ENCODE assay signal across 9 mouse cellular contexts in the genomic region with DNA sequence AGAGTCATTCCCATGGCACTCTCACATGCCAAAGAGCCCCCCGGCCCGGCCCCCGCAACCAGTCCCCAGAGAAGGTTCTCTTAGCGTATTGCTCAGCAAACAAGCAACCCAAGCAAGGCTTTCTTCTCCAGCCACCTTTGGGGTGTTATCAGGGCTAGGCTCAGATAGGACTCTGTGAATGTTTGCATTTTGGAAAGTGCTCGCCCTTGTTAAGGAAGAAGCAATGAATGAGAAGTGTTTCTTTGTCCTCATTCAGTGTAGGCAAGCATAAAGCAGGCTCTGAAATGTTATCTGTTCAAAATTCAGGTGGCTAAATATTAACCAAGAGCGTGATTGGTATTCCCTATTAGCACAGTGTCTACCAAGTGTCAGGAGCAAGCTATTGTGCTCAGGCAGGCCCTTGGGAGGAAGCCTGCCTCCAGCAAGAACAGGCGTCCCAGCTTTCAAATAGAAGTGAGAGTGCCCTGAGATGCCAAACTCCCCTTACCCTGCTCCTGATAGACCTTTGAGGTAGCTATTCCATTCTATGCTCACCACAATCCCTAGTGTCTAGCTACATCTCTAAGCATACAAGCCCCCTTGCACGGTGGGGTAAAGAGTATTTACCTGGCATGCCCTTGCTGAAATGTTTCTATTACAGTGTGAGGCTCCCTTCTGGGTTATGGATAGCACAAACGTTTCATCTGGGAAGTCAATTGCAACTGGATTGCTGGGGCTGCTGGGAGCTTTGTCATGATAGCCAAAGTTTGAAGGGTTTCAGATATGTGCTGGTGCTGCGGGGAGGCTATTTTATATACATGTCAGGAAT.
A peak's percentile ranks its signal among the peaks of the same experiment; 100 is the strongest.
DNase-seq lines count a peak whose midpoint lies in the region; ATAC-seq and TF ChIP-seq lines count a peak whose summit lies in the region.
"Had no signal": no experiment of that assay in that cellular context is flagged by ENCODE, and none has a peak within 500 bp of the region (broad histone marks: within the 10 kb centered on the region; RNA-seq: fewer than 3 reads in every experiment).

No protein-coding gene starts in this region.

- H3K79me2 ChIP-seq in heart, adult 2 months (replicated peaks; ENCODE audit: control insufficient read depth, insufficient read depth, low read length), result no peaks in the 10 kb centered on the region

- intact Hi-C loops in heart, adult 2 months (cut with DNase I), result loop anchor here (2.0 to 5.0 kb wide), 2 partner anchors 82 to 276 kb away; no protein-coding TSS in a partner anchor
- intact Hi-C loops in heart, postnatal 10 days (cut with DNase I), result loop anchor here (5.0 to 10.0 kb wide), 2 partner anchors 186 to 274 kb away; no protein-coding TSS in a partner anchor
- intact Hi-C loops in left cerebral cortex, postnatal 25 days (cut with DNase I), result no loop called here

- peaks cover 17% of the 10 kb centered on the region; the same call in 1 of the 2 replicates for H3K36me3 ChIP-seq in heart, adult 2 months (ENCODE audit: control insufficient read depth, insufficient read depth, low read length)
- no peaks in the 10 kb centered on the region for H3K36me3 ChIP-seq in embryonic facial prominence, embryonic 14.5 days (ENCODE audit: control insufficient read depth, insufficient read depth, low read length)
- H3K36me3 ChIP-seq in liver, embryonic 13.5 days, result no peaks in the 10 kb centered on the region

- DNase-seq in heart, adult 2 months, result peak in 1 of 2 experiments; percentile 30
- no peak for DNase-seq in heart, postnatal 10 days
- peak; percentile 6 for DNase-seq in kidney, postnatal 10 days
- DNase-seq in kidney, postnatal 25 days, result no peak
- DNase-seq in embryonic facial prominence, embryonic 14.5 days (ENCODE audit: low spot score), result no peak
- no peak for DNase-seq in liver, embryonic 13.5 days
- DNase-seq in left cerebral cortex, postnatal 25 days (ENCODE audit: low spot score in 2 of 2), result no peak
- DNase-seq in cerebellum, adult 11-12 months, result no peak
- DNase-seq: right cerebral cortex, postnatal 25 days had no signal

- no peak for TF ChIP-seq CTCF in heart, adult 2 months (IDR thresholded peaks at IDR 0.05)

- 49% methylated on average over 10 of the region's 10 CpGs for WGBS in heart, adult 2 months
- 67% methylated on average over 10 of the region's 10 CpGs for WGBS in embryonic facial prominence, embryonic 14.5 days
- WGBS in liver, embryonic 13.5 days (ENCODE audit: insufficient replicate concordance), result 49% methylated on average over 10 of the region's 10 CpGs

- H3K4me3 ChIP-seq in heart, adult 2 months, result no peak overlapping the region
- H3K4me3 ChIP-seq in embryonic facial prominence, embryonic 14.5 days (ENCODE audit: low read depth, low read length), result no peak overlapping the region
- no peak overlapping the region for H3K4me3 ChIP-seq in liver, embryonic 13.5 days (replicated peaks)

- no peak for TF ChIP-seq POLR2A in heart, adult 2 months (IDR thresholded peaks at IDR 0.05; ENCODE audit: insufficient read depth, low read depth, low read length)

- H3K9me3 ChIP-seq in embryonic facial prominence, embryonic 14.5 days (ENCODE audit: control insufficient read depth, low read length), result no peaks in the 10 kb centered on the region
- H3K9me3 ChIP-seq in liver, embryonic 13.5 days (replicated peaks), result no peaks in the 10 kb centered on the region

- no peaks in the 10 kb centered on the region for H3K27me3 ChIP-seq in heart, adult 2 months (ENCODE audit: control insufficient read depth, insufficient read depth, low read length)
- no peaks in the 10 kb centered on the region for H3K27me3 ChIP-seq in embryonic facial prominence, embryonic 14.5 days (replicated peaks; ENCODE audit: control insufficient read depth, insufficient read depth, low read length)
- no peaks in the 10 kb centered on the region for H3K27me3 ChIP-seq in liver, embryonic 13.5 days

- H3K27ac ChIP-seq in heart, adult 2 months, result peak overlapping the region; percentile 94
- peak overlapping the region; percentile 71; the same call in 1 of the 2 replicates for H3K27ac ChIP-seq in embryonic facial prominence, embryonic 14.5 days (replicated peaks; ENCODE audit: low read depth, low read length)
- peak overlapping the region; percentile 59; the same call in 1 of the 2 replicates for H3K27ac ChIP-seq in liver, embryonic 13.5 days

- TF ChIP-seq EP300 in heart, adult 2 months (IDR thresholded peaks at IDR 0.05; ENCODE audit: insufficient read depth, low read depth, low read length), result no peak

- H3K4me1 ChIP-seq in heart, adult 2 months (ENCODE audit: control insufficient read depth, insufficient read depth, low read length), result peaks cover 60% of the 10 kb centered on the region
- peaks cover 30% of the 10 kb centered on the region for H3K4me1 ChIP-seq in embryonic facial prominence, embryonic 14.5 days (ENCODE audit: control insufficient read depth, insufficient read depth, low read length)
- peaks cover 90% of the 10 kb centered on the region for H3K4me1 ChIP-seq in liver, embryonic 13.5 days (replicated peaks)

- H3K4me2 ChIP-seq in embryonic facial prominence, embryonic 14.5 days (ENCODE audit: low read depth, low read length), result no peak overlapping the region
- no peak overlapping the region for H3K4me2 ChIP-seq in liver, embryonic 13.5 days

- ATAC-seq in embryonic facial prominence, embryonic 14.5 days (ENCODE audit: low read depth), result no peak
- no peak for ATAC-seq in liver, embryonic 13.5 days (ENCODE audit: low read depth)

- peak overlapping the region; percentile 43 for H3K9ac ChIP-seq in heart, adult 2 months (ENCODE audit: low read depth, low read length)
- H3K9ac ChIP-seq in embryonic facial prominence, embryonic 14.5 days (ENCODE audit: low read depth, low read length), result no peak overlapping the region
- no peak overlapping the region for H3K9ac ChIP-seq in liver, embryonic 13.5 days
